In genomic region chr10:70095031-70095470, GRCm38 (mm10) we compare ENCODE assay signal across 8 mouse cellular contexts. TPM values are rescaled to one million over a fixed set of nuclear protein-coding genes. Genes with fewer than 3 reads are reported as not detected.
DNase-seq lines count a peak whose midpoint lies in the region; ATAC-seq and TF ChIP-seq lines count a peak whose summit lies in the region.

No protein-coding gene starts in this region.

- H3K4me2 ChIP-seq in heart, embryonic 14.5 days (ENCODE audit: low read length) = peak overlapping the region; percentile 74
- peak overlapping the region; percentile 67 for H3K4me2 ChIP-seq in kidney, postnatal 0 days (ENCODE audit: low read length)

- no peaks in the 10 kb centered on the region for H3K27me3 ChIP-seq in erythroblast, embryonic 14.5 days (ENCODE audit: control insufficient read depth)
- H3K27me3 ChIP-seq in heart, embryonic 14.5 days (ENCODE audit: control insufficient read depth, insufficient read depth, low read length) = no peaks in the 10 kb centered on the region
- no peaks in the 10 kb centered on the region for H3K27me3 ChIP-seq in kidney, postnatal 0 days (ENCODE audit: insufficient read depth, low read length)

- under 1% methylated on average over 14 of the region's 14 CpGs for WGBS in heart, embryonic 14.5 days
- WGBS in kidney, postnatal 0 days = 0% methylated on average over 14 of the region's 14 CpGs

- H3K9ac ChIP-seq in heart, embryonic 14.5 days (ENCODE audit: low read length) = peak overlapping the region; percentile 75
- H3K9ac ChIP-seq in kidney, postnatal 0 days (ENCODE audit: low read depth, low read length) = peak overlapping the region; percentile 35; the same call in 1 of the 2 replicates

- H3K9me3 ChIP-seq in erythroblast, embryonic 14.5 days (ENCODE audit: control insufficient read depth, low read length) = no peaks in the 10 kb centered on the region
- H3K9me3 ChIP-seq in heart, embryonic 14.5 days (ENCODE audit: control insufficient read depth, low read length) = no peaks in the 10 kb centered on the region
- H3K9me3 ChIP-seq in kidney, postnatal 0 days (replicated peaks; ENCODE audit: low read length) = no peaks in the 10 kb centered on the region

- peaks cover 60% of the 10 kb centered on the region for H3K4me1 ChIP-seq in erythroblast, embryonic 14.5 days (ENCODE audit: control insufficient read depth)
- H3K4me1 ChIP-seq in heart, embryonic 14.5 days (ENCODE audit: control insufficient read depth in 2 of 2, insufficient read depth in 2 of 2, low read length in 2 of 2) = peaks cover 19 to 39% of the 10 kb centered on the region in 2 experiments
- H3K4me1 ChIP-seq in kidney, postnatal 0 days (replicated peaks; ENCODE audit: insufficient read depth, low read length) = peaks cover 9% of the 10 kb centered on the region

- TF ChIP-seq CTCF in kidney, postnatal 0 days (IDR thresholded peaks at IDR 0.05; ENCODE audit: low read depth) = peak; percentile 10; the same call in 1 of the 2 replicates

- peak; percentile 15 to 46 for DNase-seq in CD8-positive naive resting alpha-beta T cell, adult 2 months (ENCODE audit: low read depth in 2 of 2, low spot score in 2 of 2)
- peak; percentile 69 for DNase-seq in adipocyte (ENCODE audit: low spot score)
- peak; percentile 88 for DNase-seq in kidney, postnatal 0 days (ENCODE audit: low spot score)
- DNase-seq in lung, postnatal 36 days = peak; percentile 75
- peak; percentile 75 for DNase-seq in retina, postnatal 1 day

- peak overlapping the region; percentile 93 to 94 for H3K27ac ChIP-seq in heart, embryonic 14.5 days (replicated peaks in 1 of 2; ENCODE audit: control insufficient read depth in 1 of 2, insufficient read depth in 1 of 2, low read depth in 2 of 2, low read length in 2 of 2)
- peak overlapping the region; percentile 90 for H3K27ac ChIP-seq in kidney, postnatal 0 days

- peak; percentile 15; the same call in 1 of the 2 replicates for ATAC-seq in heart, embryonic 14.5 days (ENCODE audit: insufficient number of reproducible peaks, insufficient read depth, low FRiP score, low read depth)
- peak; percentile 35 for ATAC-seq in kidney, postnatal 0 days (replicated peaks; ENCODE audit: low FRiP score, low read depth)
- ATAC-seq in cerebellum, adult (ENCODE audit: insufficient number of reproducible peaks, low FRiP score, low TSS enrichment) = no peak

- peaks cover 12% of the 10 kb centered on the region for H3K36me3 ChIP-seq in erythroblast, embryonic 14.5 days (ENCODE audit: control insufficient read depth)
- H3K36me3 ChIP-seq in heart, embryonic 14.5 days (ENCODE audit: control insufficient read depth, insufficient read depth, low read length) = no peaks in the 10 kb centered on the region
- H3K36me3 ChIP-seq in kidney, postnatal 0 days (ENCODE audit: insufficient read depth, low read length) = no peaks in the 10 kb centered on the region

- peak overlapping the region; percentile 87 for H3K4me3 ChIP-seq in erythroblast, embryonic 14.5 days (replicated peaks)
- H3K4me3 ChIP-seq in heart, embryonic 14.5 days (ENCODE audit: control insufficient read depth in 1 of 2, insufficient read depth in 1 of 2, low read depth in 1 of 2, low read length in 2 of 2) = peak overlapping the region; percentile 55 to 69
- peak overlapping the region; percentile 46 for H3K4me3 ChIP-seq in kidney, postnatal 0 days (replicated peaks; ENCODE audit: low read depth, low read length)

RNA-seq across cellular contexts. Expression of gene Ccdc6, which starts 1.9 kb away (rescaled TPM):
- 0.61 and 1.6 TPM in 2 replicates for polyA plus RNA-seq in erythroblast, embryonic 14.5 days (2012)
- 22.9 and 24.8 TPM in 2 replicates for polyA plus RNA-seq in heart, embryonic 14.5 days (2014; fragmentation: Nextera tagmentation; extraction: Ambion mirVana)
- 16.6 and 18.5 TPM in 2 replicates for polyA plus RNA-seq in kidney, postnatal 0 days (2015; fragmentation: Nextera tagmentation; extraction: Ambion mirVana)

Comparison
In these comparisons a context has a peak if more than half of its experiments do, and no peak if none do; other contexts are left out.
1. DNase-seq: peak in every context shown above with its lines; median percentile 88 in kidney, postnatal 0 days; 75 in lung, postnatal 36 days; 75 in retina, postnatal 1 day; 69 in adipocyte; 30 in CD8-positive naive resting alpha-beta T cell, adult 2 months.